Mouse (Mus musculus): ENCODE data around the gene Cavin1. TPM values are rescaled to one million over a fixed set of nuclear protein-coding genes. Genes with fewer than 3 reads are reported as not detected.

Gene Cavin1
- total and polyA plus RNA-seq, 3 experiments = 0.05 to 0.21 (median 0.13) TPM

- Histone ChIP-seq H3K36me3 (replicated peaks in 1 of 2; ENCODE audit: control insufficient read depth in 1 of 2, insufficient read depth in 1 of 2, low read length in 1 of 2) (no peaks in the 10 kb centered on the region), H3K9me3 (replicated peaks; ENCODE audit: low read length) (no peaks in the 10 kb centered on the region), H3K79me2 (replicated peaks; ENCODE audit: control insufficient read depth, extremely low read depth, insufficient read depth, poor library complexity, severe bottlenecking) (no peaks in the 10 kb centered on the region), H3K27ac (ENCODE audit: insufficient read depth, low read depth) (no peak overlapping the region), H3K4me2 (ENCODE audit: insufficient read depth, low read depth, poor library complexity, severe bottlenecking) (no peak overlapping the region), H3K9ac (ENCODE audit: insufficient read depth, low read depth) (no peak overlapping the region), H3K27me3 (replicated peaks) (no peaks in the 10 kb centered on the region), H3K4me3 (replicated peaks in 1 of 3; ENCODE audit: low read depth in 2 of 3, low read length in 2 of 3, poor library complexity in 1 of 3) (no peak overlapping the region), H3K4me1 (ENCODE audit: control insufficient read depth in 1 of 2, insufficient read depth in 2 of 2) (peaks cover 5 to 12% of the 10 kb centered on the region in 2 experiments; a peak in 3 of 4 replicates)
- DNase-seq (ENCODE audit: extremely low read depth) = no peak
- dilution Hi-C loops (cut with MboI; ENCODE audit: extremely low pct_ligation_motif_present, extremely low pct_unique_long_range_greater_than_20kb, low sequenced_read_pairs) = no loop called here
- in situ Hi-C loops (cut with MboI; ENCODE audit: low pct_ligation_motif_present, low pct_unique_long_range_greater_than_20kb, low sequenced_read_pairs) = no loop called here
- no peak for TF ChIP-seq RCOR1 (conservative IDR thresholded peaks at IDR 0.05; ENCODE audit: low read depth, low read length)
- no peak for TF ChIP-seq TBP (conservative IDR thresholded peaks at IDR 0.05; ENCODE audit: low read depth, low read length)
- TF ChIP-seq MAX (IDR thresholded peaks at IDR 0.05; ENCODE audit: low read length) = no peak
- TF ChIP-seq UBTF (IDR thresholded peaks at IDR 0.05; ENCODE audit: low read depth, low read length) = no peak
- no peak for TF ChIP-seq PAX5 (IDR thresholded peaks at IDR 0.05; ENCODE audit: low read length)
- TF ChIP-seq USF2 (conservative IDR thresholded peaks at IDR 0.05; ENCODE audit: low read depth, low read length) = no peak
- no peak for TF ChIP-seq KAT2A (IDR thresholded peaks at IDR 0.05; ENCODE audit: insufficient replicate concordance, low read length)
These were observed 20.4 kb upstream of the Cavin1 start for GRCm38 (mm10) chr11:100991027-100991534.

GRCm38 (mm10) chr11:100989666-100990065 lies 19.0 kb upstream of the Cavin1 start:
- Histone ChIP-seq H3K27ac (ENCODE audit: insufficient read depth, low read depth) (no peak overlapping the region), H3K4me2 (ENCODE audit: insufficient read depth, low read depth, poor library complexity, severe bottlenecking) (peak overlapping the region; percentile 25; the same call in 1 of the 2 replicates), H3K79me2 (replicated peaks; ENCODE audit: control insufficient read depth, extremely low read depth, insufficient read depth, poor library complexity, severe bottlenecking) (no peaks in the 10 kb centered on the region), H3K27me3 (replicated peaks) (no peaks in the 10 kb centered on the region), H3K9ac (ENCODE audit: insufficient read depth, low read depth) (no peak overlapping the region), H3K4me1 (ENCODE audit: control insufficient read depth in 1 of 2, insufficient read depth in 2 of 2) (peaks cover 3 to 12% of the 10 kb centered on the region in 2 experiments; a peak in 3 of 4 replicates), H3K9me3 (replicated peaks; ENCODE audit: low read length) (peaks cover 4% of the 10 kb centered on the region), H3K36me3 (replicated peaks in 1 of 2; ENCODE audit: control insufficient read depth in 1 of 2, insufficient read depth in 1 of 2, low read length in 1 of 2) (no peaks in the 10 kb centered on the region), H3K4me3 (replicated peaks in 1 of 3; ENCODE audit: low read depth in 2 of 3, low read length in 2 of 3, poor library complexity in 1 of 3) (no peak overlapping the region)
- in situ Hi-C loops (cut with MboI; ENCODE audit: low pct_ligation_motif_present, low pct_unique_long_range_greater_than_20kb, low sequenced_read_pairs) = no loop called here
- dilution Hi-C loops (cut with MboI; ENCODE audit: extremely low pct_ligation_motif_present, extremely low pct_unique_long_range_greater_than_20kb, low sequenced_read_pairs) = no loop called here
- TF ChIP-seq MAFK (IDR thresholded peaks at IDR 0.05; ENCODE audit: insufficient replicate concordance, low read length) = peak; percentile 17; the same call in 1 of the 2 replicates
- TF ChIP-seq EP300 (IDR thresholded peaks at IDR 0.05; ENCODE audit: low read length) = peak; percentile 65; the same call in 1 of the 2 replicates
- no peak for TF ChIP-seq ZC3H11A (IDR thresholded peaks at IDR 0.05; ENCODE audit: low read depth, low read length)
- TF ChIP-seq ELF1 (IDR thresholded peaks at IDR 0.05; ENCODE audit: low read depth, low read length) = no peak
- TF ChIP-seq POLR2A (IDR thresholded peaks at IDR 0.05; ENCODE audit: low read depth, low read length) = no peak
- peak; percentile 60 for TF ChIP-seq IRF4 (IDR thresholded peaks at IDR 0.05; ENCODE audit: low read depth, low read length)
- DNase-seq (ENCODE audit: extremely low read depth) = no peak

GRCm38 (mm10) chr11:100988674-100989073 lies 18.0 kb upstream of the Cavin1 start:
- H3K4me1 ChIP-seq (ENCODE audit: control insufficient read depth in 1 of 2, insufficient read depth in 2 of 2) = peaks cover 3 to 11% of the 10 kb centered on the region in 2 experiments
- dilution Hi-C loops (cut with MboI; ENCODE audit: extremely low pct_ligation_motif_present, extremely low pct_unique_long_range_greater_than_20kb, low sequenced_read_pairs) (no loop called here), in situ Hi-C loops (cut with MboI; ENCODE audit: low pct_ligation_motif_present, low pct_unique_long_range_greater_than_20kb, low sequenced_read_pairs) (no loop called here)
- no peak overlapping the region for H3K4me3 ChIP-seq (replicated peaks in 1 of 3; ENCODE audit: low read depth in 2 of 3, low read length in 2 of 3, poor library complexity in 1 of 3)
- H3K27ac ChIP-seq (ENCODE audit: insufficient read depth, low read depth) = no peak overlapping the region
- no peaks in the 10 kb centered on the region for H3K27me3 ChIP-seq (replicated peaks)
- H3K9ac ChIP-seq (ENCODE audit: insufficient read depth, low read depth) = no peak overlapping the region
- no peaks in the 10 kb centered on the region for H3K79me2 ChIP-seq (replicated peaks; ENCODE audit: control insufficient read depth, extremely low read depth, insufficient read depth, poor library complexity, severe bottlenecking)
- H3K4me2 ChIP-seq (ENCODE audit: insufficient read depth, low read depth, poor library complexity, severe bottlenecking) = no peak overlapping the region
- H3K9me3 ChIP-seq (replicated peaks; ENCODE audit: low read length) = peaks cover 4% of the 10 kb centered on the region
- DNase-seq (ENCODE audit: extremely low read depth) = no peak
- H3K36me3 ChIP-seq (replicated peaks in 1 of 2; ENCODE audit: control insufficient read depth in 1 of 2, insufficient read depth in 1 of 2, low read length in 1 of 2) = no peaks in the 10 kb centered on the region
- TF ChIP-seq BHLHE40 (IDR thresholded peaks at IDR 0.05; ENCODE audit: low read depth, low read length) (no peak), ZKSCAN1 (IDR thresholded peaks at IDR 0.05; ENCODE audit: borderline replicate concordance, low read depth, low read length) (no peak), POLR2AphosphoS2 (IDR thresholded peaks at IDR 0.05; ENCODE audit: low read depth, low read length) (no peak), SIN3A (IDR thresholded peaks at IDR 0.05; ENCODE audit: low read length) (no peak), JUN (IDR thresholded peaks at IDR 0.05; ENCODE audit: insufficient read depth, low read depth, low read length) (no peak), ZC3H11A (IDR thresholded peaks at IDR 0.05; ENCODE audit: low read depth, low read length) (no peak), RCOR1 (conservative IDR thresholded peaks at IDR 0.05; ENCODE audit: low read depth, low read length) (no peak), USF2 (conservative IDR thresholded peaks at IDR 0.05; ENCODE audit: low read depth, low read length) (no peak), NRF1 (IDR thresholded peaks at IDR 0.05; ENCODE audit: low read depth, low read length) (no peak), TBP (conservative IDR thresholded peaks at IDR 0.05; ENCODE audit: low read depth, low read length) (no peak), MAFK (IDR thresholded peaks at IDR 0.05; ENCODE audit: insufficient replicate concordance, low read length) (no peak), POLR2A (IDR thresholded peaks at IDR 0.05; ENCODE audit: low read depth, low read length) (no peak), NELFE (IDR thresholded peaks at IDR 0.05; ENCODE audit: low read depth, low read length) (no peak), MXI1 (IDR thresholded peaks at IDR 0.05; ENCODE audit: low read depth, low read length) (no peak), RAD21 (IDR thresholded peaks at IDR 0.05; ENCODE audit: low read depth, low read length) (no peak)

All from CH12.LX (cell line).